Mouse (Mus musculus) large intestine, adult 2 months (tissue): Measurements from ENCODE around the gene Syngr1. TPM values are rescaled to one million over a fixed set of nuclear protein-coding genes. Genes with fewer than 3 reads are reported as not detected.

Experiments
- DNase-seq: peaks from one replicate; pipeline ENCODE4 v3.0.0-alpha.2; 2012; ENCODE audit warnings: low read depth, low spot score
- WGBS: fragments of 180-500 bp; shearing (Covaris S2); methylation state at CpG from one replicate; pipeline ENCODE4 v1.1.7; 2018; 5-methylcytosine and 5-hydroxymethylcytosine counted together
- polyA plus RNA-seq: library from polyadenylated mRNA; depleted of rRNA; stranded (reverse); fragments of >200 nt; gene quantifications from 2 replicates; pipeline ENCODE4 v1.2.3, GENCODE M21; 2012

Syngr1 gene
- polyA plus RNA-seq, 1 experiment, result 8.1 TPM

DNA sequence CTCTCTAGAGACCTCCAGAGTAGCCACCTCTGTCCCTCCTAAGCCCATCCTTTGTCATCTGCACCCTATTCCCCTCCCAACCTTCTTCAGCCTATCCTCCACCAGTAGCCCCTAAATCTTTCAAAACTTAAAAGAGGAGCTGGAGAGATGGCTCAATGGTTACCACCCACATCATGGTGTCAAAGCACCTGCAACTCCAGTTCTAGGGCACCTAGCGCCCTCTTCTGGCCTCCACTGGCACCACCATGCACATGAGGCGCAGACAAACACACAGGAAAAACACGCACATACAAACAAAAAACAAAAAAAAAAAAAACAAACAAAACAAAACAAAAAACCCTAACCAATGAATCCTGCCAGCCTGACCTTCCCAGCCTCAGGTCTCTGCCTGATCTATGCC lies 24.6 kb upstream of the Syngr1 start:
- no peak for DNase-seq
- WGBS, result 58% methylated on average over 3 of the region's 3 CpGs

DNA sequence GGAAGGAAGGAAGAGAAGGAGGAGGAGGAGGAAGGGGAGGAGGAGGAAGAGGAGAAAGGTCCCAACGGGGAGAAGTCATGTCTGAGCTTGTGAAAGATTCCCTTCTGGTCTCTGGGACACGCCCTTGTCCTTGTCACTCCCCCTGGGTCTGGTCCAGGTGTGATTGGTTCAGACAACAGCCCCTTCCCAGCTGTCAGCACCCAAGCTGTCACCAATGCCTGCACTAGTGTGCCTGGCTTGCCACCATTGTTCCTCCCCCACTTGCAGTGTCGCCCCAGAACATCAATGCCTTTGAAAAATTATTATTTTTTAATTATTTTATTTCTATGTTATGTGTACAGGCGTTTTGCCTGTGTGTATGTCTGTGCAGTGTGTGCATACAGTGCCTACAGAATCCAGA lies 22.0 kb upstream of the Syngr1 start:
- no peak for DNase-seq
- whole genome bisulfite sequencing, result 36% methylated on average over 4 of the region's 4 CpGs

DNA sequence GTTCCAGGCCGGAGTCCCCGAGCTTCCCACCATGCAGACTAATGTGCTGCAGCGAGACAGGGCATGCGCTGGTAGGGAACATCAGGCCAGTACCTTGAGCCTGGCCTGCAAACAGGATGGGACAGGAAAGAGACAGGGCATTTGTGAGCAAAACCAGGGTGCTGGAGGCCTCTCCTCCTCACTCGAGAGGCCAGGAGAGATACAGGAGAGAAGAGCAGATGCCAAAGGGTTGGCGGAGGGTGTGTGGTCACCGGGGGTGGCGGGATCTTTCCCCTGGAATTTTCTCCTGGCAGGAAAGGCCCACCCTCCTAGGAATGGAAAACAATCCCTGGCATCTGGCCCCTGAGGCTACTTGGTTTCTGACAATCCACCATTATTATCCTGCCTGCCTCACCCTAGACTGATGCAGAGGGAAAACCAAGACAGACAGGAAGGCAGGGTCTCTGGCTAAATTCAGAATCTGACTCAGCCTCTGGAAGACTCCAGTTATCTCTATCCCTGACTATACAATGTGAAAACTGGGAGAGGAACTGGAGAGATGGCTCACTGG lies 21.0 kb upstream of the Syngr1 start:
- no peak for DNase-seq
- WGBS, result 76% methylated on average over 8 of the region's 8 CpGs

DNA sequence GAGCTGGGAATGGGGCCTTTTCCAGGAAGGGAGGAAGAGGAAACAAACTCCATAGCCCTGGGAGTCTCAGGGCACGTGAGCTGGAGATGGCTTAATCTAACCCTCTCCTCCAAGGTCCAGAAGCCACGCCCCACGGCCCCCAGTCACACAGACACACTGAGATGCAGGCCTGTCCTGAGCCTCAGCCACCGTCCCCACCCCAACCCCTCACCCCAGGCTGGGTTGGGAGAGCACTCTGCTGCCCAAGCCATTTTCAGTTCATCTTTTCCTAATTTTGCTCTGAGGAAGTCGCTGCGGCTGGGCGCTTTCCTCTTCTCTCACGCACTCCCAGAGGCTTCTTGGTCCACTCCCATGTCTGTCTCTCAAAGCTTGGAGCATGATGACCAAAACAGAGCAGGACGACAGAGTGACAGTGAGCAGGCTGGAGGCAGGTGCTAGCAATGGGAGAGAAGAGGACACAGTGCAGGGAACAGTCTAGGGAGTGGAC lies 19.1 kb upstream of the Syngr1 start:
- no peak for DNase-seq
- 36% methylated on average over 9 of the region's 9 CpGs for WGBS

DNA sequence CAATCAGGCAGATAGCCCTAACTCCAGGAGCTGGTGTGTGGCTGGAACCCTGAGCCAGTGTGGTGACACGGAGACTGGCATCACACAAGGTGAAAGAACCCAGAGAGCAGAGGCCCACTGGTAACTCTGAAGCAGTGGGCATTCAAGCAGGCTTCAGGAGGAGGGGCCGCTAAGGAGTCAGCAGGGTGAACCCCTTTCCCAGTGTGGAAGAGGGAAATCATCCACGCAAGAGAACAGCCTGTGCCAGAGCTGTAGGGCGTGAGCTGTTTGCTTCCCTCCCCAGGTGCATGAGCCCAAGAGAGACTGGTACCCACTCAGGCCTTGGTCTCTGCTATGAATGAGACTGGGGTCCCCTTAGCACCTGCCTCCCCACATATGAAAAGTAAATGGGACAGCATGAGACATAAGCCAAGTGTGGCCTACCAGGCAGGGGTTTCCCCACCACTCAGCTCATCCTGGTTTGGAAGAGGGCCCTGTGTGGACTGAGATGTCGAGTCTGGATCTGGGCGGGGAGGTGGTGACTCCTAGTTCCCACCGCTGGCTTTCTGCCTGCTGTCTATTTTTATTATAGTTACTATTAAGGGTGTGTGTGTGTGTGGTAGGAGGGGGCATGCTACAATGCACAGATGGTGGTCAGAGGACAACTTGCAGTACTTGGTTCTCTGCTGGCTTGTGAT lies 18.4 kb upstream of the Syngr1 start:
- WGBS, result 55% methylated on average over 7 of the region's 7 CpGs
- no peak for DNase-seq

DNA sequence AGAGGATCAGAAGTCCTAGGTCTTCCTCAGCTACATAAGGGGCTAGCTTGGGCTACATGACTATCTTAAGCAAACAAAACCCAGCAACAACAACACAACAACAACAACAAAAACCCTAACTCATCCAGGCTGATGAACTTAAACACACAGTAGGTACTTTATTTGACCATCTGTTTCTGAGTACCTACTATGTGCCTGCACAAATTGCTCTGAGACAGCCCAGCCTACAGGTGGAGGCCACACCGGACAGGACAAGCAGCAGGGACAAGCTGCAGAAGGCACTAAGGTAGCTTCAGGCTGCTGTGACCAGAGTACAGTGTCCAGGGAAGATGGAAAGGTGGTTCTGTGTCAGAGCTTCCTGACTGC lies 17.9 kb upstream of the Syngr1 start:
- WGBS, result 92% methylated on average over 1 of the region's 1 CpGs

DNA sequence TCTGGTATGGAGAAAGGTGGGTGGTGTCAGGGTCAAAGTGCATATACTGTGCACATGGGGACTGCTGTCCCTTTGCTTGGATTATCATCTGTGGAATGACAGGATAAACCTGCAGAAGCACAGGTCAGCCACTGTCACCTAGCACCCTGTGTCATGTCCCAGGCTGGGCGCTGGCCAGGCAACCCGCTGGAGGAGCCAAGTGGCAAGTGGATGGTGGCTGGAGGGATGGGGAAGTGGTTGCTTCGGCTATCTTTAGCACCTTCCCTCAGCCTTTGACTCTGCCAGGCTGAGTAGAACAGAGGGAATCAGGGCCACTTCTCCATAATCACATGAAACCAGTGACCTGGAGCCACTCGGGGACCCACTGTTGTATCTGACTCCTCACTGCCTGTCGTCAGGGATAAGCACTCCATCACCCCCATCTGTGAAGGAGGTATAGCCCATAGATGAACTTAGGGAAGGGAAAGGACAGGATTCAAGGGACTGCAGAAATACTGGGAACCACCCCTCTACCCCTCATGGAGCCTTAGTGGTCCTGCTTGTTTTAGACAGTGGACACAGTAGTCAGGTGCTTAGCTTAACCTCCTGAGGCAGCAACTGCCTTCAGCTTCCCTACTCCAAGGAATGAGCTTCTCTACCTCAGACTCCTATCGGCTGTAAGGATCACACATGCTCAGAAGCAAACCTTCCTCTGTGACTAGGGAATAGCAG lies 16.3 kb upstream of the Syngr1 start:
- 59% methylated on average over 6 of the region's 6 CpGs for WGBS
- no peak for DNase-seq

More for the DNA sequence above, 17.9 kb upstream of the Syngr1 start:
- no peak for DNase-seq

DNA sequence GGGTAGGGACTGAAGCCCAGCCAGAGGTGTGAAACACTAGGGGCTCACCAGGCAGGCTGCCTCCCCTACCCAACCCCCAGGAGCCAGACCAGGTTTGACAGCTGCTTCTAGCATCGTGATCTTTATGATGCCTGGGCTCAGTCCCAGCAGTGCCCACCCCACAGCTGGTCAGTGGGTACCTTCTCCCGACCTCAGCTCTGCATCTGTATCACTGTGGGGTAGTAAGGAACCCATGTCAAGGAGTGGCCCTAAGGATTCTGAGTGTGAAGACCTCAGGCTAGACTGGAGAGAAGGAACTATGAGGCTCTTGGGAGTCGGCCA lies 15.8 kb upstream of the Syngr1 start:
- WGBS, result 30% methylated on average over 3 of the region's 3 CpGs
- no peak for DNase-seq

DNA sequence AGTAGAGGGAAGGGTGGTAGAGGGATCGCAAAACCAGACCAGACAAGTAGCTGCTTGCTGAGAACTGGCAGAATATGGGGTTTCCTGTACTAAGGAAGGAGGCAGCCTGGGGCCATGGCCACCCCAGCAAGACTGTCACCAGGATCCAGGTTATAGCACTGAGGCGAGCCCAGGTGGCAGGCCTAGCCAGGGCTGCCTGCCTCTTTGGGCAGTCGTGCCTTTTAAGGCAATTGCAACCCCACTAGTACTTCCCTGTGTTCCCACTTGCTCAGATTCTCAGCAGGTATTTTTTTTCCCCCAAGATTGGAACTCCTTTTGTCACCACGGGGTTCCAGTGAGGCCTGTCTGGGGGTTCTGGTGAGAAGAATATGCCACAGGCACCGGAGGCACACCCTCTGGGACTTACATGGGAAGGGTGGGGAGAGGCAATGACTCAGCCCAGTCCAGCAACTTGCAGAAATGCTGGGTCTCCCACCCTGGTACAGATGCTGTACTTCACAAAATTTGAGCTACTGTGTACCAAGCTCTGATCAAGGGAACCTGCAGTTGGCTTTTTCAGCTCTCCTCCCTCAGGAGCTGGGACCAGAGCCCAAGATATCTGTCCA lies 15.3 kb upstream of the Syngr1 start:
- WGBS, result 33% methylated on average over 5 of the region's 5 CpGs
- no peak for DNase-seq

DNA sequence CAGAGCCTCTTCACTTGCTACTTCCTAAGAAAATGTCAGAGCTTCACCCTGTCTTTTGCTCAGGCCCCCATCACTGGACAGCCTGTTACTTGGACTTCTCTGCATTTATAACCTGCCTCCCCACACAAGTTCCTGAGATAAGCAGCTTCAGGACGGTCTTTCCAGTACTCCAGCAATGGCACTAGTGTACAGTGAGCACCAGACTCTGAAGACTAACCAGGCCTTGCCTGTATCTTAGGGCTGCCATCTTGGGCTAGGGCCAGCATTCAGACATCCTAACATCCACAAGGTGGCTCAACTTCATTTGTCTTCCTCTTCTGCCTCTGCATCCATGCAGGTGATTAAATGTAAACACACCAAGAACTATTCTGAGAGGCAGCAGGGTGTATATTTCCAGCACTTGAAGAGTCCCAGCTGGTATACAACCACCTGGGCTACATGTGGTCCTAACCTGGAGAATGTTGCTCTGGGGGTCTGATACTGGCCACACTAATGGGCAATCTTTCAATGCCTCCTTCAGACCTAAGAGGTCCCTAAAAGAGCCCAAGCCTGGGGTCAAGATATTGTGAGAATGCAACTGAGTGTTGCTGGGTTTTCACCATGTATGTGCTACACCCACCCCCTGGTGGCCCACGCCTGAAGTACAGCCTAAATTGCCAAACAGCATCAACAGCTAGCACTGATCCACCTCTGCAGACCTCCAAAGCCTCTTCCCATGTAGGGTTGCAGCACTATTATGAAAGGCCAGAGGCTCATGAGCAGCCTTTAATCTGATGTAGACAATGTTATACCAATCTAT lies 14.6 kb upstream of the Syngr1 start:
- 18% methylated on average over 2 of the region's 2 CpGs for WGBS
- no peak for DNase-seq

DNA sequence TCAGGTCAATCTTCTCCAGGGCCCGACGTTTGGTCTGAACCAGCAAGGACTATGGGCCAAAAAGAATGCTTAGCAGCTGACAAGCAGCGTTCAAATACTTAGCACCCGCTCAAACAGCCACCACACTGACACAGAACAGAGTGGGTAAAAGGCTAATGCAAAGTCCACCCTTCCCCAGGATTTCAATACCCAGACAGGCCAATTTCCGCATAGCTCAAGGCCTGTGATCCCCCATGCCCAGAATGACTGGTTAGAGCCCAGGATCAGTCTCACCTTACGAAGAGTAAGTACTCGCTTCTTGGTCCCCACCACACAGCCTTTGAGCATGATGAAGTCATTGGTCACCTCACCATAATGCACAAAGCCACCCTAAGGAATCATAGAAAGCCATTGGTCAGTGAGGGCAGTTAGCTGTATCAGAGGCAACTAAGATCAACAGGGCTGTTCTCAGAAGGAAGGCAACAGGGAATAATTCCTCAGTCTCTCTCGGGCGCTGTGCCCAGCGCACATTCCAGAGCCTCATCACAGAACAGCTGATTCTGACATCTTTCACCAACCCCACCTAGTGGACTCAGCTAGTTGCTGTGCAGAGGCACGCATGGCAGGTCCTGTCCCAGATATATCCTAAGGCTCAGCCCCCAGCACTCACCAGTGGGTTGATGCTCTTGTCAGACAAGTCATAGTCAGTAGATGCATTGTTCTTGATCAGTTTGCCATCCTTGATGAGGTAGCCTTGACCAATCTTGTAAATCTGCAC lies 12.9 kb upstream of the Syngr1 start:
- no peak for DNase-seq
- 61% methylated on average over 11 of the region's 11 CpGs for WGBS

DNA sequence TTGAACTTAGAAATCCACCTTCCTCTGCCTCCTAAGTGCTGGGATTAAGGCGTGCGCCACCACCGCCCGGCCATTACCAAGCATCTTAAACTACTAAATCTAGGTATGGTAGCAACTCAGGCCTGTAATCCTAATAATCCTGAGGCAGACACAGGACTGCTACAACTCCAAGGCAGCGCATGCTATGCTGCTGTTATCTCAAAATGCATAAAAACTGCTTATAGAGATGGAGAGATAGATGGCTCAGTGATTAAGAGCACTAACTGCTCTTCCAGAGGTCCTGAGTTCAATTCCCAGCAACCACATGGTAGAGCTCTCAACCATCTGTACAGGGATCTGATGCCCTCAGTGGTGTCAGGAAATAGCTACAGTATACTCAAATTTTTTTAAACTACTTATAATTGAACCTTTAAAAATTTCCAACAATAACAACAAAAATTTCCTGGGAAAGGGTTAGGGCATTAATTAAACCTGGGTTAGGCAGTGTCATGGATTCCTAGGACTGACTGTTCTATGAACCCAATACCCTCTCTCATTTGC lies 11.9 kb upstream of the Syngr1 start:
- no peak for DNase-seq
- 88% methylated on average over 5 of the region's 5 CpGs for WGBS

DNA sequence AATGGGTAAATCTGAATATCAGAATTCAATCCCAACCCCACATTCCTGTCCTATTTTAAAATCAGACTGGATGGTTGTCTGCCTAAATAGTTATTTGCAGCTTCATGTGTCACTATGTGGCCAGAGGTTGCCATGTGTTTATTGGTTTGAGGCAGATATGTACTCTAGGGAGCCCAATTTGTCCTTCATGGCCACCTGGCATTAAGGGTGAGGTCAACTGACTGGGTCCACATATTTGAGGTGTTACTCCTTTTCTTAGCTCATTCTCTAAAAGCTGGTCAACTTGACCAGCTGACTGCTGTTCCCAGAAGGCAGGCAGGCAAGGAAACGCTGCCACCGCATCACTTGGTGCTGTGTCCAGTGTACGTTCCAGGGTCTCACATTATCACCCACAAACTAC lies 11.2 kb upstream of the Syngr1 start:
- WGBS, result 72% methylated on average over 3 of the region's 3 CpGs
- DNase-seq, result no peak

DNA sequence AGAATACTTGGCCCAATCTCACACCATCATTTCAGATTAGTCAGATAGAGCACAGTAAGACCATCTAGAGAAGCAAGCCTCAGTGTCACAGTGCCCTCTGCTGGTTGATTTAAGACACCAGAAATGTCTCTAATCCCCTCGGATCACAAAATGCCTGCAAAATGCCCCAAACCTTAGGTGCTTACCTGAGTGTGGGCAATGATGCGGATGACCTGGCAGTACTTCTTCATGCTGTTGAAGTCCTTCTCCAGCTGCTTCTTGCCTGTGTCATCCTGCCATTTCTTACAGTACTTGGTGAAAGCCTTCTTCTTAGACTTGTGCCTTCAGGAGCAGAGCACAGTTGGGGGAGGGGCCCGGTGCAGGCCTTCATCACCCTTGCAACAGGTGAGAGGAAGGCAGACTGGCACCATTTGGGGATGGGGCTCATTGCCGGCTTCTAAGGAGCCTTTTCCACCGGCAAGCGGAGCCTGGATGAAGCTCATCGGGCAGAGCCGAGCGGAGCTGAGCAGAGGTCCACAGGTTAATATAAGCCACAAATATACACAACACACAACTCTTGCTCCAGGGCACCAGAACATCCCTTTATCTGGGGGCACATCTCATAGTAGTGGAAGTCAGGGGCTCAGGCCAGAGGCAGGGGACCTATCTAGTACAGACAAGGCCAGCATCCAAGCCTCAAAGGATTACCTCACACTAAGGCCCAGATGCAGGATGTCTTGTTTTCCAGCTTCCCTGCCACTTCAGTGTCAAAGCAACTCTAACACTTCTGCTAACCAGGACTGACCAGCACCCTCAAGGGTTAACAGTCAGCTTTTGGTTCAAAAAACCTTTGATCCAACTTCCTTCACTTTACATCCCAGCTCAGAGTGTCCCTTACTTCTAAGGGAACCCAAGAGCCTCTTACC lies 10.2 kb upstream of the Syngr1 start:
- 40% methylated on average over 9 of the region's 9 CpGs for WGBS
- no peak for DNase-seq

DNA sequence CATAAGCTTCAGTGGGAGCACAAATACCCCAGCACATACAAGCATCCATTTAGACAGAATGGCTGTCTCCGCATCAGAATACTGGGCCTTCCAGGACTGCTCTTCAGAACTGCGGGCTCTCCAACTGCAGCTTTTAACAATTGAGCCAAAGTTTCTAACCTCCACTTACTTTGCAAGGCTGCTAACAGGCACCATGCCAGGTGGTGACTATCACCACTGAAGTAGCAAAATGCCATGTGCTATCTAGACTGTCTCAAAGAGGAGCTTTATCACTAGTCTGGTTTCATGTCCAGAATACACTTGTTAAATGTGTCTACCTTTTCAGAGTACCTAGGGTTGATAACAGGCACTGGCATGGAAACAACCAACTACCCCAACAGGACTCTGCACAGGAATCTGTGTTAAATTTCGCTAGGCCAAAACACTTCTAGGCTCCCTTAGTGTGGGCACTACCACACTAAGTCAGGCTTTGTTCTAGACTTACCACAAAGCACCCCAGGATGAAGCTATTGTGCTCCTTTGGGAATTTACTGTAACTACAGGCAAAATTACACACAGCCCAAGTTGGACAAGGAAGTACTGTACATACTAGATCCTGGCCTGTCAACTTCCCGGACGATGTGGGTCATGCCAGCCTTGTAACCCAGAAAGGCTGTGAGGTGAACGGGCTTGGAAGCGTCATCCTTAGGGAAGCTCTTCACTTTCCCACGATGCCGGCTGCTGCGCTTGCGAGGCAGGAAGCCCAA lies 9.2 kb upstream of the Syngr1 start:
- DNase-seq, result no peak

DNA sequence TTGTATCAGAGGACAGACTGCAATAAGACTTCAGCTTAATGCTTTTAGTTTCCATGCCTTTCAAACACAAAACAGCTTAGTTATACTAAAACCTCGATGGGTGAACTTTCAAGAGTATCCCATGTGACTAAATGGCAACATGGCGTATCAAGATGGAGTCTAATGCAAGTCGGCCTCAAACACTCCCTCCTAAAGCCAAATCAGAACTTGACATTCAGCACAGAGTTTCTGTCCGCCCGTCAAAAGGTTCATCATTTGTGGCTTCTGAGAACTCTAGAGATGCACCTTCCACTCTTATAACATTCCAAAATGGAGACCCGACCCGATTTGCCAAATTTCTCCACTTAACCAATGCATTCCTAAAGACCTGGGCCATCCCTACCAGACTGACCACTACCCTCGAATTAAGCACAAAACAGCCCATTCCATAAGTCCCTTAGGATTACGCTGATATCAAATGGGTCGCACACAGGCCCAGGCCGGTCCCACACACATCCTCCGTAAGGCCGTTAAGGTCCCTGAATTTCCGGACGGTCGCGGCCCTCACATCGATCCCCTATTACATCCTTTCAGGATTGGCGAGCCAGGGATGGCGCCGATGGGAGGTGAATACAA lies 8.4 kb upstream of the Syngr1 start:
- DNase-seq, result no peak
- under 1% methylated on average over 21 of the region's 21 CpGs for WGBS

More for the DNA sequence above, 9.2 kb upstream of the Syngr1 start:
- WGBS, result 5% methylated on average over 11 of the region's 11 CpGs

DNA sequence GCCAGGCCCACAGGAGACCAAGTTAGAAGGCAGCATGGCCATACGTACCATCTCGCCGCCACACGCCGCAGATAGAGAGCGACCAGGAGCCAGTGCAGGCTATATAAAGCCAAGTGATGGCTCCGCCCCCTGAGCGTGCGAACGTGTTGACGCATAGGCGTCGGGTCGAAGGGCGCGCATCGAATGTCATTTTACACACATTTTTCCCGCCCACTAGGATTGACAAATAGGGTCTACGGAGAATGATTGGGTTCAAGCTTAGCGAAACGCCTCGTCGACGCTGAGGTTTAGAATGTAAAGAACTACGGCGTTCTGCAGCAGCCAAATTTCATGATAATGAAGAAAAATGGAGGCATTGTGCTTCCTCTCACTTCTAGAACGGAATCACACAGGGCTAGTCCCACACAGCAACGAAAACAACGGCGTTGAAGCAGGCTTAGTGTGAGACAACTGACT lies 7.8 kb upstream of the Syngr1 start:
- DNase-seq, result peak; percentile 96
- under 1% methylated on average over 30 of the region's 30 CpGs for WGBS
